Mouse (Mus musculus) cerebellum, adult (tissue): ENCODE data around the gene Ccdc84.
"Not testable (repeated sequence)": the region's sequence is repeated elsewhere in the genome, so short reads cannot be mapped to it uniquely, and the experiment has no call there.

Source experiments
- ATAC-seq: cut with Nextera tagmentation; 2 replicates; pipeline ENCODE4 v1.9.2; 2017; ENCODE audit warnings: mild to moderate bottlenecking, moderate library complexity, mixed read lengths; ENCODE audit not compliant: insufficient number of reproducible peaks, low FRiP score, low TSS enrichment

The Ccdc84 gene

DNA sequence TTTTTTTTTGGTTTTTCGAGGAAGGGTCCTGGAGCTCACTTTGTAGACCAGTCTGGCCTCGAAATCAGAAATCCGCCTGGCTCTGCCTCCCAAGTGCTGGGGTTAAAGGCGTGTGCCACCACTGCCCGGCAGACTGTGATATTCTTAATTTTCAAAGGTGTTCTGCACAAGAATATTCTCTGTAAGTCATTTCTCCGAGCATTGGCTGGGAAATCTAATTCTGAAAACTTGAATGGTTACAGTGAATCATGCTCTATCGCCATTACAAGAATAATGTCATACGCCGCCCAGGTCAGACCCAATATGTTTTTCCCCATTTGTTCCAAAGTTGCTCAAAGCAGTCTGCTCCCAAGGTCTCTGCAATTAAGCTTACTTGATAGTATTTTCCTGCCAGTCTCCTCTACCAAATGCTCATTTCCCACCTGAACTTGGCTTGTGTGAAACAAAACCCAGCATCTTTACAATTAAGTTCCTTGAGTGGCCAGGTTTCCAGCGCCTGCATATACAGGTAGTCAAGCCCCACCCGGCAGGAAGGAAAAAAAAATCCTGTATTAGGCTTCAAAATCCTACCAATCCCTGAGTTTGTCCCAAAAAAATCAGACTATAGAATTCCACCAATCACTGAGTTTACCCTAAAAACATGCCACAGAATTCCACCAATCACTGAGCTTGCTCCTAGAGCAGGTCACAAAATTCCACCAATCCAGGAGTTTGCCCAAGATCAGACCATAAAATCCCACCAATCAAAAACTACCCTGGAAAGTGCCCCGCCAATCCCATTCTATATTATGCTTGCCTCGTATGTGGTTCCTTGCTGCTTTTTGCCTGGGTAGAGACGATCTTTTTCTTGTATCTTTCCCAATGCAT lies at the start of gene Ccdc84:
Gene Ccdc84, minus strand, starts transcription at position 51 of the 867 bp plus-strand sequence.
- ATAC-seq: 0 out of 2 replicates have a peak, but pooled peaks have one; percentile 3

- no peak for ATAC-seq
Measured at GRCm38 (mm10) chr9:44461950-44462349, 43.6 kb upstream of the Ccdc84 start.

GRCm38 (mm10) chr9:44457035-44457742 lies 38.8 kb upstream of the Ccdc84 start:
- no peak for ATAC-seq

DNA sequence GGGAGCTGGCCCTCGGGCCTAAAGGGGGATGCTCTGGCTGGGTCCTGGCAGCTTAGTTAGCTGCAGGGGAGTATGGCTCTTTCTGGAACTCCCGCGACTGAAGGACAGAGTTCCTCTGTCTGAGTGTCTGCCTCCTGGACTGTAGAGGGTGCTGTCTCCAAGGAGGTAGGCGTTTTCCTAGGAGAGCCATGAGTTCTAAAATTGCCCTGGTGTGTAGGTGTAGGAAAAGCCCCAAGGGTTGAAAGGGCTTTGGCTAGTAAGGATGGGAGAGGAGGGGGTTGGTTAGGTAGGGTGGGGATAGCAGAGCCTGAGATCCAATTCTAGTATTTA lies 36.5 kb upstream of the Ccdc84 start, which contains the start of gene Upk2:
Gene Upk2, minus strand, starts transcription at position 86 of the 330 bp plus-strand sequence.
- ATAC-seq: no peak

- peak; percentile 80; the same call in 1 of the 2 replicates for ATAC-seq
Measured at GRCm38 (mm10) chr9:44454132-44454890, 35.9 kb upstream of the Ccdc84 start.

- no peak for ATAC-seq
Measured at GRCm38 (mm10) chr9:44450387-44450786, 32.0 kb upstream of the Ccdc84 start.

DNA sequence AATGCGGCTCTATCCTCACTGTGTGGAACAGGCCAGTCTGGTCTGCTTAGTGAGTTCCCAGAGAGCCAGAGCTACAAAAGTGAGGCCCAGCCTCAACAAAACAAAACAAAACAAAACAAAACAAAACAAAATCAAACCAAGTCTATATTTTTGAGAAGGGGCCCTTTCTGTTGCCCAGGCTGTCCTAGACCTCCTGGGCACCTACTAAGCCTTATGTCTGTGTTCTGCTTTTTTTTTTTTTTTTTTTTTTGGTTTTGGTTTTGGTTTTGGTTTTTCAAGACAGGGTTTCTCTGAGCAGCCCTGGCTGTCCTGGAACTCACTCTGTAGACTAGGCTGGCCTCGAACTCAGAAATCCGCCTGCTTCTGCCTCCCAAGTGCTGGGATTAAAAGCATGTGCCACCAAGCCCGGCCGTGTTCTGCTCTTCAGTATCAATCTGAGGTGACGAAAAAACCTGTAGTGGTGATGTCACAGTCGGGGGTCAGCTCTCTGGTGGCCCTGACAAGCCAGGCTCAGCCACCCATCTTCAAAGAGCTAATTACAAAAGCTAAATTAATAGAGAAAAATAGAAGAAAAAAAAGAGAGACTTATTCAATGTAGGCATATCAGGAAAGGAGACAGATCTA lies 26.1 kb upstream of the Ccdc84 start:
- not testable (repeated sequence) for ATAC-seq

DNA sequence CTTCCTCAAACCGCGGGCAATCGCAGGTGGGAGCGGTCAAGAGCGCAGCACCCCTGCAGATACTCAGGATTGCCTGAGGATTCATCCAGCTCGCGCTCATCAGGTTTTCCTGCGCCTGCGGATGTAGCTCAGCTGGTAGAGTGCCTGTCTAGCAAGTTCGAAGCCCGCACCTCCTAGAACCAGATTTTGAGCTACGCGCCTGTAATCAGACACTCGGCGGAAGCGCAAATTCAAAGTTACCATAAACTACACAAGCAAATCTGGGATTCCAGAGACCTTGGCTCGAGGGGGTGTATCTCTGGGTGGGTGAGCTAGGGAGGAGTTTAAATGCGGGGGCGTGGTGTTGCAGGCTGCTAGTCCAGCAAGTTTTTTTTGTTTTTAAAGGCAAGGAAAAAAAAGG lies 22.6 kb upstream of the Ccdc84 start, which contains the start of gene Foxr1:
Gene Foxr1, minus strand, starts transcription at position 176 of the 400 bp plus-strand sequence.
- ATAC-seq: no peak

GRCm38 (mm10) chr9:44435747-44436146 lies 17.4 kb upstream of the Ccdc84 start:
- no peak for ATAC-seq

GRCm38 (mm10) chr9:44432577-44433185 lies 14.3 kb upstream of the Ccdc84 start:
- no peak for ATAC-seq

DNA sequence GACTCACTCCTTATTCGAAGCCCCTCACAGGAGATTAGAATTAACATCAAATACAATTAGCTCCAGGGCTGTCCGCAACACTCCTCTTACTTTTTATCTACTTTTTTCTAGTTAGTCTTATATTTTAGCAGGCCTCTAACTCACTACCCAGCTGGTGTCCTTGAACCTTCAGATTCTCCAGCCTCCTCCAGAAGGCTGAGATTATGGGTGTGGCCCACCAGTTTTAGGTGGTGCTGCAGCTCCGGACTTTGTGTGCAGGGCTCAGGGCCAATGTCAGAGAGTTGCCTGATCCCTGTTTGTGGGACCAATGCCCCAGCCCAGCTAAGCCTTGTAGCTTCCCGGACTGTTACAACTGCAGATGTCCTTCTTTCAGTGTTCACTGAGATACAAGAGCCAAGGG lies 5.2 kb upstream of the Ccdc84 start:
- ATAC-seq: no peak

DNA sequence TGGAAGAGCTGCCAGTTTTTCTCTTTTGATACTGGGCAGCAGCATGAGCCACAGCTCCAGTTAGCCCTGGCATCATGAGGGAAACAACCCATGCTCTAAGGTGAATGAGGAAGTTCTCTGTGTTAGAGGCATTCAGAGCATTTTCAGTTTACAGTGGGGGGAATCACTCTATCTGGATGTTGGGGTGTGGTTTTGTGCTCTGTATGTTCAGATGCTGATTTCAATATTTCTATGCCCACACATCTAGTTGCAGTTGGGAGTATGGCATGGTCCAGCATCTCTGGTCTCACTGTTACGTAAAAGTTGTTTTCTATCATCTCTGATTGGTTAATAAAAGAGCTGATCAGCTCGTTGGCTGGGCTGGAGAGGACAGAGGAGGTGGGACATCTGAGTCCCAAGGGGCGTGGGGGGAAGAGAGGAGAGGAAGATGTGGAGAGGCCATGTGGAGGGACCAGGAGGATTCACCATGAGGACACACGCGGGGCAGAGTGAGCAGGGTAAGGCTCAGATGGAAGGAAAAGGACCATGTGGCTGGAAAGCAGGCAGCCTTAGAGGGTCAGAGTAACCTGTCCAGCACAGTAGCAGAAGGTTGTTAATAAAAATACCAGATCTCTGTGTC lies 2.0 kb upstream of the Ccdc84 start:
- no peak for ATAC-seq

DNA sequence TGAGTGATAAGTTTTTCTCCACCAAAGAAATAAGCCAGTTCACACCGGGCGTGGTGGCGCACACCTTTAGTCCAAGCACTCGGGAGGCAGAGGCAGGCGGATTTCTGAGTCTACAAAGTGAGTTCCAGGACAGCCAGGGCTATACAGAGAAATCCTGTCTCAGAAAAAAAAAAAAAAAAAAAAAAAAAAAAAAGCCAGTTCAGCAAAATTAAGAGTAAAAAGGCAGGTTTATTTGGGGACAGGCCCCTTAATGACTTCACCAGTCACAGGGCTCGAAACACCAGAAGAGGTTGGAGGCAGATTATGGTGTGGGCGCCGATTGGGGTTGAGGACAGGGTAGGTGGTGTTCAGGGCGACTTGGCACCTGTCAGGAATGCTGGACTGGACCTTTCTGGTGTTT lies 1.4 kb upstream of the Ccdc84 start:
- ATAC-seq: not testable (repeated sequence)

- ATAC-seq: peak; percentile 86
Measured at GRCm38 (mm10) chr9:44417892-44418363, 441 bp downstream of the Ccdc84 start.

GRCm38 (mm10) chr9:44417156-44417891 lies 1.0 kb downstream of the Ccdc84 start:
- peak; percentile 49; the same call in 1 of the 2 replicates for ATAC-seq

DNA sequence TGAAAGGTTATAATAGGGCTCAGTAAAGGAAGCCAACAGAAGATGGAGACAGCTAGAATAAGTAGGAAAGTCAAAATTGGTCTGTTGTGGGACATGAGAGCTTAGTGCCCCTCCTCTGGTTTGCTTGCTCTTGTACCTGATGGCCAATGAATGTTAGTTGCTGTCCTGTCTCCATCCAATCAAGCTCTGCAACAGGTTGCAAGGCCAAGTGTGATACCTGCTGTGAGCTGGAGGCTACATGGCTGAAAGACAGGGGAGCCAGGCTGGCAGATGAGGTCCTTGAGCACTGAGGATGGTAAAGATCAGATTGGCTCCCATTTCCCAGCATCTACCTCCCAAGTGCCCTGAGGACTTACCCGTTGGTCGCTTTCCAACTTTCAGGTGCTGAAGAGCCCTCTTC lies 5.6 kb downstream of the Ccdc84 start:
- ATAC-seq: no peak

DNA sequence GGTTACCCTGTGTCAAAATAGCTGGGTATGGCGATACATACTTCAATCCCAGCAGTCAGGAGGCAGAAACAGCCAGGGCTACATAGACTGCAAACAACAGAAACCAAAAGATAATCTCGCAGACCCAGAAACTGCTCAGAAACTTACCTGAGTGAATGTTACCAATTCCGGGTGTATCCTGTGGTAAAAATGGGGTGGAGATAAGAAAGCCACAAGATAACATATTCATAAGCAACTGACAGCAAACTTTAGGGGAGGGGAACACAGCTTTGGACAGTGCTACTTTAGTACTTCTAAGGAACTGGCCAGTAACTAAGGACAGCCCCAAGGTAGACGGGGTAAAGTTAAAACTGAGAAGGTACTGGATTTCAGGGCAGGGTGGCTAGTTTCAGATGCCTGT lies 6.1 kb downstream of the Ccdc84 start:
- no peak for ATAC-seq

GRCm38 (mm10) chr9:44411601-44412130 lies 6.7 kb downstream of the Ccdc84 start:
- no peak for ATAC-seq
